Mouse (Mus musculus): ENCODE results near the gene Med12l.
"Not testable (repeated sequence)": the region's sequence is repeated elsewhere in the genome, so short reads cannot be mapped to it uniquely, and the experiment has no call there.

The Med12l gene

DNA sequence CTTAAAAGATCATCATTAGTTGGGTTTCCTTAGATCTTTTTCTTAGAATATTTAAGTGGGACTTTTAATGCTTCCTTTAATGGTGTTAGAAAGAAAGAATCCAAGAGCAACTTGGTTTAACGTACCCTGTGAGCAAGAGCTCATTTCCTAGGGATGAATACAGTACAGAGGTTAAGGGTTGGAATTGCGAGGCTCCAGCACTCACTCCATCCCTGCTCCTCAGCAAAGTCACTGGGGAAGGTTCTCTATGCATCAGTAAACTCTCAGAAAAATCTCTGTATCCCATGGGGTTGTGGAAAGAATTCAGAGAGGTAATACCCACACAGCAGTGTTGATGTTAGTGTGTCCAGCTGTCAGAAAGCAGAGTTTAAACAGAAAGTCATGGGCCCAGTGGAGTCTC lies 134.5 kb downstream of the Med12l start:
- no peak for DNase-seq (ENCODE audit: low read depth)

DNA sequence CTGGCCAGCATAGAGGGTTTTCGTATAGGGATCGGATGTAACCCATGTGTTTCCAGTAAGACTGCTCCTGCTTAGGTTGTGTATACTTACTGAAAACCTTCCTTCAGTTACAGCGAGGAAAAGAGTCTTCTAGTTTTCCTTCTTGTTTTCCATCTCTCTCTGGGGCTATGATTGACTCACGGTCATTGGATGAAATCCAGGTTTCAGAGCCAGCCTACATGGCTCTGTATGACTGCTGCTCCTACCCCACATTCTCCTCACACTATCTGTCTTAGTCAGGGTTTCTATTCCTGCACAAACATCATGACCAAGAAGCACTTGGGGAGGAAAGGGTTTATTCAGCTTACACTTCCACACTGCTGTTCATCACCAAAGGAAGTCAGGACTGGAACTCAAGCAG lies 135.3 kb downstream of the Med12l start:
- not testable (repeated sequence) for DNase-seq (ENCODE audit: low read depth)

DNA sequence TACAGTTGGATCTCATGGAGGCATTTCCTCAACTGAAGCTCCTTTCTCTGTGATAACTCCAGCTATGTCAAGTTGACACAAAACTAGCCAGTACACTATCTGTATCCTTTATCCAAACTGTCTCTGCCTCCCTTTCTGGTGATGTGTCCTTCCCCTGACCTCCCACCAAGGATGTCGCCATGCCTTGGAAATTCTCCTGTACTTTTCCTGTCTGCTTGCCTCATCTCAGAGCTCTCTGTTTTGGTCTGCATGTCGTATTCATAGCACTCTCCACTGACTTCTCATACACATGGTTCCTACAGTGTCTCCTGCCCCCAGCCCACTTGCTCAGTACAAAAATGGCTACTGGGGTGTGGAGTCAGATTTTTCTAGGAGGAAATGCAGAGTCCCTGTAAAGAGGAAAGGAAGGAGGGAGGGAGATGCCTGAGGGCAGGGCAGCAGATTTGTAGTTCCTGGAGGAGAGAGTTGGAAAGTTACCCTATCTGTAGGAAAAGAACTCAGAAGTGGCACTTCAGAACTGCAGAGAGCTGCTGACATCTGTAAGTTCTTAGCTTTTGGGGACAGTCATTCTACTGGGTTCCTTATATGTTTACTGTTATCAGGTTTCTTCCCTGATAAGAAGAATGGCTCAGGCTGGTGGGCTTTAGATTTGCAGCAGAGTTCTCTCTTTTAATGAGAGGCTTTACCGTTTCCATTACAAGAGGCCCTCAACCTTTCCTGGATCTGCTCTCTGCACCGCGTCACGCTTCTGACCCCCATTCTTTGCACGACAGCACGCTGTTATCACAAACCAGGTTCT lies 136.1 kb downstream of the Med12l start:
- no peak for DNase-seq (ENCODE audit: low read depth)

DNA sequence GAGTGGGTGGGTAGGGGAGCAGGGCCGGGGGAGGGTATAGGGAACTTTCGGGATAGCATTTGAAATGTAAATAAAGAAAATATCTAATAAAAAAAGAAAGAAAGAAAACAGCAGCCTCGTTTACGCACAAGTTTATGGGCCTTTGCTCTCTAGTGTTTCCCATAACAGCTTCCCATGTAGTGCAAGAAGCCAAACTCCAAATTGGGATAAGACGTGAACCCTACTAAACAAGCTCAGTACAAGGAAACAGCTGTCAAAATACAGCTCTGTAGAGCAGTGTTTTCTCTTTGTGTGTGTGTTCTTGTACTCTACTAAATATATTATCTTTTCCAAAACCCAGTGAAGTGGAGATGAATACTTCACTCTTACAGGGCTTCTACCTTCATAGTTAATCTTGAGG lies 139.6 kb downstream of the Med12l start:
- no peak for DNase-seq (ENCODE audit: low read depth)

GRCm38 (mm10) chr3:59149646-59150045 lies 144.0 kb downstream of the Med12l start:
- no peak for DNase-seq (ENCODE audit: low read depth)

GRCm38 (mm10) chr3:59150624-59151023 lies 145.0 kb downstream of the Med12l start:
- no peak for DNase-seq (ENCODE audit: low read depth)

- no peak for DNase-seq (ENCODE audit: low read depth)
Observed at GRCm38 (mm10) chr3:59153424-59153823, 147.8 kb downstream of the Med12l start, which contains the start of gene P2ry14. TSS of gene P2ry14 (minus strand) at chr3:59153618.

- no peak for DNase-seq (ENCODE audit: low read depth)
Observed at GRCm38 (mm10) chr3:59154888-59155287, 149.3 kb downstream of the Med12l start.

DNA sequence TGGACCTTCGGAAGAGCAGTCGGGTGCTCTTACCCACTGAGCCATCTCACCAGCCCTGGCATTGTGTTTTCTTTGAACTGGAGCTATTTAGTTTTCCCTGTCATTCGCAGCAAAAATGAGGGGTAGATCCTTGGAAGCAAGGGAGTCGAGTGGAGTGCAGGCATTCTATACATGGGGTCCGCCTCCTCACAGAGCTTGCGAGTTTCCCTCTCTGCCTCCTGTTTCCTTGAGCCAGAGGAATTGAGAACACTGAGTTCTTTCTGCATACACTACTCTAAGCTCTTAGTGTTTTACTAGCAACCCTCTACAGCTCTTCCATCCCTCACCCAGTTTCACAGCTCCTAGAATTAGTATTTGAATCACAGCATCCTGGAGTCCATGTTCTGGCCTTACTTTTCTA lies 149.8 kb downstream of the Med12l start:
- DNase-seq (ENCODE audit: low read depth) = no peak

- DNase-seq (ENCODE audit: low read depth) = no peak
Observed at GRCm38 (mm10) chr3:59157048-59157447, 151.4 kb downstream of the Med12l start.

- DNase-seq (ENCODE audit: low read depth) = no peak
Observed at GRCm38 (mm10) chr3:59160465-59160864, 154.8 kb downstream of the Med12l start.

- DNase-seq (ENCODE audit: low read depth) = no peak
Observed at GRCm38 (mm10) chr3:59167417-59168054, 161.9 kb downstream of the Med12l start.

- DNase-seq (ENCODE audit: low read depth) = no peak
Observed at GRCm38 (mm10) chr3:59168476-59168875, 162.9 kb downstream of the Med12l start.

DNA sequence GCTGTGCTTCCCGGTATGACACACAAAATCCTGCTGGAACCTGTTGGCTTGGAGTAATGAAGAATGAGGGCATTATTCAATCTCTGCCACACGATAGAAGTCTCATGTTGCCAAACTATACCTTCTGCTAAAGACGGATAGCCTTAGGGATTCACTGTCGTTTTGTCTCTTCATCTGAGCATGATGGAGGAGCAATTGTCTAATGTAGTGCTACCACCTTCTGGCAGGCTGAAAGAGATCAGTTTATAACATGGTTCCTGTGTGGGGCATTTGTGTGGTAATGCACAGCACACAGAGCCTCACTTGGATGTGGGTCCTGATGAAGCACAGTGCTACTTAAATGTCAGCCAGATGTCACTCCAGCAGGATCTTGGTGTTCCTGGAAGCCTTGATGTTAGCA lies 163.6 kb downstream of the Med12l start:
- no peak for DNase-seq (ENCODE audit: low read depth)

- DNase-seq (ENCODE audit: low read depth) = no peak
Observed at GRCm38 (mm10) chr3:59169921-59170627, 164.4 kb downstream of the Med12l start.

GRCm38 (mm10) chr3:59174426-59175154 lies 169.0 kb downstream of the Med12l start:
- no peak for DNase-seq (ENCODE audit: low read depth)

DNA sequence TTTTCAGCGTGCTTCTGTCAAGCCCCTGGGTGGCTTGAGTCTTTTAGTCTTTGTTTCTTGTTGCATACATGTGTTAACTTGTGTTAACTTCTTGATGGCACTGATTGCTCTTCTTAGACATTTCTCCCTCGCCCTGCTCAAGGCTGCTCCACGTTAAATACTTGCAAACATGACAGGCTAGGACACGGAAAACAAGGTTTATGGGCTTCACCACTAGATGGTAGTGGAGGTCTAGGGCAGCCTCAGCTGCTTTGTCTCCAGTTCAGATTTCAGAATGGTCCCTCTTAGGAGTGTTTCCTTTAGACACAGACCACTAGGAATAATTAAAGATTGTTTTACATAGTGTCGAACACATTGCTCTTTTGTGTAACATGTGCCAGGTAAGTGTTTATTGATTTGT lies 169.6 kb downstream of the Med12l start:
- peak; percentile 41 for DNase-seq (ENCODE audit: low read depth)

DNA sequence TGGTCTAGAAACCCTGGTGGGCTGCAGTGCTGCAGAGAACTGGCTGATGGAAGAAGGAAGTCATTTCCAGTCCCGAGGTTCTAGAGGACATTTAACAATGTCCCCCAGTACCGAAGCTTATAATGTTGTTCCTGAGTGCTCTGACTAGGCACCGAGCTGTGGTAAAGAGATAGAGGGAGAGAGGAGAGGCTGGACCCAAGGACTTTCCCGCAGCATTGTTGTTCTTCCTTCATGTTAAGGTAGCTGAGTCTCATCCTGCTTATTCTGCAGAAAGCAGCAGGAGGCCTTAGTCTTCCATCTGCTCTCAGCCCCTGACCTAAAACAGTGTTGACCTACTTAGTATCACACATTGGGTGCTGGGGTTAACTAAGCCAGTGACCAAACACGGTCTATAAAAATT lies 171.2 kb downstream of the Med12l start:
- no peak for DNase-seq (ENCODE audit: low read depth)

DNA sequence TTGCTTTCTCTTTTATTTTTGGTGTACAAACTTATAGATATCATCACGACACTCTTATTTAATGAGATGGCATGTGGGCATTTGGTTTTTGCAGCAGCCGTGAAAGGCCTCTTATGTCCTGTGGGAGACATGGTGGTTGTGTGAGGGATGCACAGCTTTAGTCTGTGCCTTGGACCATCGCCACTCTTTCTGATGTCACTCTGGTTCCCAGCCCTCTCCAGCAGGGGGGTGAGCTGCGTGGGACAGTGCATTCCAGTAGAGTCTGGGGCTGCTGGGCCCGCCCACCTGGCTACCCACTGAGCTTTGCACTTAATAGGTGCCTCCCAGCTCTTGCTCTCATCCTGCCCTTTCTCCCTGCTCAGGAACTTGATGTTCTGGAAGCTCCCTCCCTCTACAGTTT lies 175.5 kb downstream of the Med12l start:
- no peak for DNase-seq (ENCODE audit: low read depth)

DNA sequence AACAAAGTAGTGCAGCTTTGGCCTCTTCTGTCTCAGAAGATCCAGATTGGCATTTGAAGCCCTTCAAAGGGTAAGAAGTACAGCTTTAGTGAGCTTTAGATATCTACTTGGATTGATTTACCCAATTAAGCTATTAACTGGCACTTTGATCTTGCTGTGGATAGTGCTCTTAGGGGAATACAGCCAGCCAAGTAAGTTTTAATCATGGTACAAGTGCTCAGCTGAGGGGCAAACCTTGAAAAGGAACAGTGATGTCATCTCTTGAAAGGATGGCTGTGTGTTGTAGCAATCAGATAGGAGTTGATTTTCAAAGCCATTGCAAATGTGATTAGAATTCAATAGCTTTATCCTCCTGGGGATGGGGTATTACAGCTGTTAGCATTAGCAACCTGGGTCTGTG lies 176.5 kb downstream of the Med12l start:
- DNase-seq (ENCODE audit: low read depth) = no peak

GRCm38 (mm10) chr3:59185662-59186061 lies 180.0 kb downstream of the Med12l start:
- no peak for DNase-seq (ENCODE audit: low read depth)

- DNase-seq (ENCODE audit: low read depth) = no peak
Observed at GRCm38 (mm10) chr3:59187336-59187735, 181.7 kb downstream of the Med12l start.
